Mouse (Mus musculus) neural tube, embryonic 14.5 days (tissue): Measurements from ENCODE around the gene Mcm2. TPM values are rescaled to one million over a fixed set of nuclear protein-coding genes. Genes with fewer than 3 reads are reported as not detected.
A peak's percentile ranks its signal among the peaks of the same experiment; 100 is the strongest.

ENCODE experiments used
- ATAC-seq: fragments of 200-750 bp; cut with Nextera tagmentation; 2 replicates; pipeline ENCODE4 v1.8.0; 2017; ENCODE audit warnings: low read depth, mild to moderate bottlenecking, moderate TSS enrichment, moderate library complexity
- H3K27ac ChIP-seq: fragments of 300-500 bp; sonication (generic); 2 replicates; pipeline ENCODE4 v1.5.1; 2014; ENCODE audit warnings: low read depth, mild to moderate bottlenecking, control low read depth, low read length, moderate library complexity, mixed read lengths
- H3K27me3 ChIP-seq: fragments of 300-500 bp; sonication (generic); 2 replicates; pipeline ENCODE4 v1.6.1; 2014; ENCODE audit warnings: low read length; ENCODE audit not compliant: control insufficient read depth, insufficient read depth
- H3K36me3 ChIP-seq: fragments of 300-500 bp; sonication (generic); 2 replicates; pipeline ENCODE4 v1.6.1; 2014; ENCODE audit warnings: low read length, mixed read lengths; ENCODE audit not compliant: control insufficient read depth, insufficient read depth
- H3K4me1 ChIP-seq: fragments of 300-500 bp; sonication (generic); 2 replicates; pipeline ENCODE4 v1.6.1; 2014; ENCODE audit warnings: low read length; ENCODE audit not compliant: control insufficient read depth, insufficient read depth
- H3K4me2 ChIP-seq: fragments of 300-500 bp; sonication (generic); 2 replicates; pipeline ENCODE4 v1.6.1; 2014; ENCODE audit warnings: mild to moderate bottlenecking, low read depth, low read length, control low read depth
- H3K4me3 ChIP-seq: fragments of 300-500 bp; sonication (generic); 2 replicates; pipeline ENCODE4 v1.5.1; 2014; ENCODE audit warnings: low read depth, low read length, control low read depth, mixed read lengths
- H3K9ac ChIP-seq: fragments of 300-500 bp; sonication (generic); replicated peaks from 2 replicates; pipeline ENCODE4 v1.6.1; 2014; ENCODE audit warnings: low read depth, mild to moderate bottlenecking, control low read depth, low read length, mixed read lengths
- H3K9me3 ChIP-seq: fragments of 300-500 bp; sonication (generic); 2 replicates; pipeline ENCODE4 v1.6.1; 2016; ENCODE audit warnings: low read length; ENCODE audit not compliant: control insufficient read depth
- WGBS: fragments of 180-500 bp; shearing (Covaris S2); extraction: QIAGEN DNeasy Blood & Tissue Kit; methylation state at CpG from one replicate; pipeline ENCODE4 v1.1.7; 2014; 5-methylcytosine and 5-hydroxymethylcytosine counted together
- polyA plus RNA-seq: library from polyadenylated mRNA; unstranded; fragments of >200 nt; fragmentation: Nextera tagmentation; extraction: Ambion mirVana; gene quantifications from 2 replicates; pipeline ENCODE4 v1.2.1, GENCODE M21; 2014

Gene Mcm2
- polyA plus RNA-seq, 1 experiment from 2014 or later = 15.1 TPM

DNA sequence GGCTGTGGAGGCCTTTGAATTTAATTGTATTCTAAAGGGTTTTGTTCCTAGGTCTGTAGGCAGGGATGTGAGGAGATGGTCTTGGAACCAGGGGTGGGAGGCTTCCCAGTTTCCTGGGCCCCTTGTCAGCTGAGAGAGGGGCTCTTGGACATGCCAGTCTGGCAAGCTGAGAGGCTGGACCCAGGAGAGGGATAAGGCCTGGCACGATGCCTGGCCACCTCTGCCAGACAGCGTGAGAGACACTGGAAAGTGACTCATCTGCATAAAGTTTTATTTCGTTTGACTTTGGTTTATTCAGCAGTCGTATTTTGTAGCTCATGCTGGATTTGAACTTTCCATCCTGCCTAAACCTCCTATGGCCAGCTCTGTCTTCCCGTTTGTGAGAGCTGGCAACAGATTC is 30.0 kb upstream of the Mcm2 start:
- ATAC-seq = no peak
- 48% methylated on average over 5 of the region's 5 CpGs for WGBS

DNA sequence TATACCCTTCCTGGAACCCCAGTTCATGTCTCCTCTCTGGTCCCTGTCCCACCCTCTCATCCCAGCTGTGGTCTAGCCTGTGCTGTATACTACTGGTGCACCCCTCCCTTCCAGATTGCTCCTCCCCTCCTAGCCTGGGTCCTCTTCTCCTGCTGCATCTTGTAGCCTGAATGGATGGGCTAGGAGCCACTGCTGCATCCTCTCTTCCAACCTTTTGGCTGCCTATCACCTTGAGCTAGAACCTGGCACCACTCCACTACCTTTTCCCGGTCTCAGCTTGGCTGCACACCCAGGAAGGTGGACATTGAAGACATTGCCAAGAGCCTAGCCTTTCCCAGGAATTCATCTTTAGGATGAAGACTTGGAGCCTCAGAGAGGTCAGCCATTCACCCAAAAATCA is 29.4 kb upstream of the Mcm2 start:
- WGBS = 86% methylated on average over 1 of the region's 1 CpGs
- Histone ChIP-seq H3K27ac (no peak overlapping the region), H3K4me1 (peaks cover 27% of the 10 kb centered on the region), H3K27me3 (no peaks in the 10 kb centered on the region), H3K9me3 (no peaks in the 10 kb centered on the region), H3K4me2 (no peak overlapping the region), H3K9ac (no peak overlapping the region), H3K36me3 (no peaks in the 10 kb centered on the region), H3K4me3 (no peak overlapping the region)
- ATAC-seq = no peak

More for the DNA sequence above, 30.0 kb upstream of the Mcm2 start:
- no peaks in the 10 kb centered on the region for H3K9me3 ChIP-seq
- no peak overlapping the region for H3K9ac ChIP-seq
- H3K36me3 ChIP-seq = no peaks in the 10 kb centered on the region
- peaks cover 27% of the 10 kb centered on the region for H3K4me1 ChIP-seq
- H3K27me3 ChIP-seq = no peaks in the 10 kb centered on the region
- no peak overlapping the region for H3K4me2 ChIP-seq
- no peak overlapping the region for H3K27ac ChIP-seq
- no peak overlapping the region for H3K4me3 ChIP-seq

DNA sequence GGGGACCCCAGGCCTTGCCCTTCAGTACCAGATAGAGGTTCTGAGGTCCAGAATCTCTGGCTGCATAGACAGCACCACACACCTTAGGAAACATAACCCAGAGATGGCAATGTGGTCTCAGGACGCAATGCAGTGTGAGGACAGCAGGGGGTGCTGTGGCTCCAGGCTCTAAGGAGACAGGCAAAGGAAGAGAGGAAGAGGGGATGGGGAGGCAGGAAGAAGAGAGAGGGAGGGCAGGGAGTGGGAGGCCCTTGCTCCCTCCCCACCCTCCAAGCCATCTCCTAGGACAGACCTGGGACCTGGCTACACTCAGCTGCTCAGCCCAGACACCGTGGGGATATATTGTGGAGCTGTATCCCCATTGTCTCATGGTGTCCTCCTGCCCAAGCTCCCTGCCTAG is 29.0 kb upstream of the Mcm2 start:
- Histone ChIP-seq H3K4me2 (no peak overlapping the region), H3K4me3 (no peak overlapping the region), H3K4me1 (peaks cover 27% of the 10 kb centered on the region), H3K9ac (no peak overlapping the region), H3K27me3 (no peaks in the 10 kb centered on the region), H3K9me3 (no peaks in the 10 kb centered on the region), H3K36me3 (no peaks in the 10 kb centered on the region), H3K27ac (no peak overlapping the region)
- WGBS = 3% methylated on average over 2 of the region's 2 CpGs
- peak; percentile 36; the same call in 1 of the 2 replicates for ATAC-seq

DNA sequence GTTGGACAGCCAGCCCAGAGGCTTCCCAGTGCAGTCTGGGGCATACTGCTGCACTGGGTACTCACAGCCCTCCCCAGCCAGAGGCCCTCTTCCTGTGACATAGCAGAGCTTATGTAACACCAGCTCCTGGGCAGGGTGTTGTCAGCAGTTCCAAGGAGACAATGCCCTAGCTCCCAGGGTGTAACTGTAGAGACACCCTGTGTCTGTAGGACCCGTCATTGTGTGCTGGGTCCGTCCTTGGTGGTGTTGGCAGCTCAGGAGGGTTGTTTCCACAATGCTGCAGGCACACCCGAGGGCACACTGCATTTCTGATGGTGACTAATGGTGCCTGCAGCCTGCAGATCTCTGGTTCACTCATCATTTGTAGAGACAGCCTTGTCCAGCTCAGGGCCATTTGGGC is 28.3 kb upstream of the Mcm2 start:
- ATAC-seq = no peak
- WGBS = 28% methylated on average over 3 of the region's 3 CpGs
- H3K4me3 ChIP-seq = no peak overlapping the region
- no peaks in the 10 kb centered on the region for H3K36me3 ChIP-seq
- no peaks in the 10 kb centered on the region for H3K27me3 ChIP-seq
- no peak overlapping the region for H3K27ac ChIP-seq
- H3K9me3 ChIP-seq = no peaks in the 10 kb centered on the region
- H3K9ac ChIP-seq = no peak overlapping the region; the same call in 1 of the 2 replicates
- no peak overlapping the region for H3K4me2 ChIP-seq
- H3K4me1 ChIP-seq = peaks cover 27% of the 10 kb centered on the region

DNA sequence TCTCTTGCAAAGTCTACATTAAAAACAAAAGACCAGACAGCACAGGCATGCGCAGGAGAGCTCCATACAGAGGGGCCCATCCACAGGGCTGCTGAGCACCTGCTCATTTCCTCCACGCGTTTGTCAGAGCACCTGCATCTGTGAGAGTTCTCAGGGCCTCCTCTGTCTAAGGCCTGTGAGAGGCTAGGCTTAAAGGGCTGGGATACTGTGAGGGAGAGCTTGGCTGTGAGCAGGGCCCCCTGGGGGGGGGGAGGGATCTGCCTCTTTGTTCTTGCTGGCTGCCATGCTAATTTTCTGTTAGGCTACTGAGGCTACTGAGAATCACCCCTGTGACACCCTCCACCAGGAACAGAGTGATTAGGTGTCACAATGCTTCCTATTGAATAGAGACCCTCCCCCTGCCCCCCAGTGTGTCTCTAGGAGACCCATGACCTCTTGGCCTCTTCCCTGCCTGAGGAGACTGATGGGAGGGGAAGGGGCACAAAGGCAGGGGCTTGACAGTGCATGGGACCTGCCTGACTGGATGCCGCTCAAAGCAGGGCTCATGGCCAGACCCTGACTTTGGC is 27.1 kb upstream of the Mcm2 start:
- no peaks in the 10 kb centered on the region for H3K36me3 ChIP-seq
- peak overlapping the region; percentile 12; the same call in 1 of the 2 replicates for H3K4me2 ChIP-seq
- peak; percentile 52 for ATAC-seq
- peaks cover 27% of the 10 kb centered on the region for H3K4me1 ChIP-seq
- no peaks in the 10 kb centered on the region for H3K27me3 ChIP-seq
- 0 out of 2 replicates have a peak overlapping the region, but pooled peaks have one; percentile 16 for H3K9ac ChIP-seq
- H3K27ac ChIP-seq = peak overlapping the region; percentile 84
- no peaks in the 10 kb centered on the region for H3K9me3 ChIP-seq
- no peak overlapping the region for H3K4me3 ChIP-seq
- 10% methylated on average over 4 of the region's 4 CpGs for WGBS

DNA sequence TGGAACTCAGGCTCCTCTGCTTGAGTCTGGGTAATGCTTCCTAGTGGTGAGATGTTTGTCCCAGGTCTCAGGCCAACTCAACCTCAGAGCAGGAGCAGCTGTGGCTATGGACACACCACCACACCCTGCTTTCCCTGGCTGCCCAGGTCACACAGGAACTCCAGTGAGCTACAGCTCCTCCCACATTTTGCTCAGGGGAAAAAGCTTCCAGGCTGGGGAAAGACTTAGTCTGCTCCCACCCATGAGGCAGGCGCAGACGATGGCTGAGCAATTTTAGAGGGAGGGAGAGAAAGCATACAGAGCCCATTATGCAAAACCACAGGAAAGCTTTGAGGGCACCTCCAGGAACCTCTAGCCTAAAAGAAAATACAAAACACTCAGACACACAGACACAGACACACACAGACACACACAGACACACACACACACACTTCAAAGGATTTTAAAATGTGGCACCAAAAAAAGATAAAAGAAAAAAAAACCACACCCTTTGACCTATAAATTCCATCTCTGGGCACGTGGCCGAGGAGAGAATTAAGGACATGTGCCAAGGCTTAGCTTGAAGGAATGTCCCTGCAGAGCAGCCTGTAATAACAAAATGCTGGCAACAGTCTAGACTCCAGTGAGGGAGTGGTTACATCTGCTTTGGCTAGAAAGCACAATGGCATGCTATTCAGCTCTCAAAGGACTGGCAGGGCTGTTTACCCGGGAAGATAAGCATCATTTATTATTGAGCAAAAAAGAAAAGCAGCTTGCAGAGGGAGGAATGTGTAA is 26.1 kb upstream of the Mcm2 start:
- ATAC-seq = 0 out of 2 replicates have a peak, but pooled peaks have one; percentile 41
- peaks cover 19% of the 10 kb centered on the region for H3K4me1 ChIP-seq

DNA sequence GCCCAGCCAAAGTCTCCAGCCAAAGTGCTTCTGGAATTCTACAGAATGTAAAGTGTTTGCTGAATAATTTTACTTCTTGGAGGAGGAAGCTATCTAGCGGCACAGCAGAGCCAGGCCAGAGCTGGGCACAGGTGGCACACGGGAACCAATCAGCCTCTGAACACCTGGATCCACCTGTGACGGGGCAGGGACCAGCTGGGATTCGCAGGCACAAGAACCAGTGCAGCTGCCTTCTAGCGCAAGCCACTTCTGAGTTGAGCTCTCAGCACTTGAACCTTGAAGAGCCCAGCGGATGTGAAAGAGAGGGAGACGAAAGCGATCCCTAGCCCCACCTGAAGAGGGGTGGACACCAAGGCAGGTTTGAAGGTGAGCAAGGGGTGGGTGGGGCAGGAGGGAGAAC is 20.2 kb upstream of the Mcm2 start:
- ATAC-seq = no peak
- Histone ChIP-seq H3K36me3 (no peaks in the 10 kb centered on the region), H3K9me3 (no peaks in the 10 kb centered on the region), H3K4me1 (no peaks in the 10 kb centered on the region; the same call in 1 of the 2 replicates), H3K27ac (no peak overlapping the region), H3K9ac (no peak overlapping the region), H3K27me3 (no peaks in the 10 kb centered on the region), H3K4me3 (no peak overlapping the region), H3K4me2 (no peak overlapping the region)
- WGBS = 85% methylated on average over 8 of the region's 8 CpGs

More for the DNA sequence above, 26.1 kb upstream of the Mcm2 start:
- 4% methylated on average over 5 of the region's 5 CpGs for WGBS
- Histone ChIP-seq H3K9ac (no peak overlapping the region), H3K4me3 (no peak overlapping the region), H3K36me3 (no peaks in the 10 kb centered on the region), H3K27me3 (no peaks in the 10 kb centered on the region), H3K27ac (peak overlapping the region; percentile 84), H3K9me3 (no peaks in the 10 kb centered on the region), H3K4me2 (no peak overlapping the region)

DNA sequence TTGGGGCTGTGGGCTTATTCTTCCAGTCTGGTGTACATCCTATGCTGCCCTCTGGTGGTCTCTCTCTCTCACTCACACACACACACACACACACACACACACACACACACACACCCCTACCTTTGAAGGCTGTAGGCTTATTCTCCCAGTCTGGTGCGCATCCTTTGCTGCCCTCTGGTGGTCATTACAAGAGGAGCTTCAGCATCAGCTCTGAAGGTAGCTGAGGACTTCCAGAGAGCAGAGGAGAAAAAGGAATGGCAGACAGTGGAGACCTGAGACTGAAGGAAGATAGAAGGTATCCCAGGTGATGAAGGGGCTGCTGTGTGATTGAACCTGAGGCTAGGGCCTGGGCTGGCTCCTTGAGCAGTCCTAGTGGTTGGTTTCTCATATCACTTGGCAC is 17.6 kb upstream of the Mcm2 start:
- H3K27ac ChIP-seq = no peak overlapping the region
- no peaks in the 10 kb centered on the region for H3K4me1 ChIP-seq
- no peak for ATAC-seq
- 0 out of 2 replicates have a peak, but pooled peaks cover 5% of the 10 kb centered on the region for H3K36me3 ChIP-seq
- H3K9me3 ChIP-seq = no peaks in the 10 kb centered on the region
- no peak overlapping the region for H3K4me2 ChIP-seq
- H3K9ac ChIP-seq = no peak overlapping the region
- no peak overlapping the region for H3K4me3 ChIP-seq
- 52% methylated on average over 1 of the region's 1 CpGs for WGBS
- no peaks in the 10 kb centered on the region for H3K27me3 ChIP-seq

DNA sequence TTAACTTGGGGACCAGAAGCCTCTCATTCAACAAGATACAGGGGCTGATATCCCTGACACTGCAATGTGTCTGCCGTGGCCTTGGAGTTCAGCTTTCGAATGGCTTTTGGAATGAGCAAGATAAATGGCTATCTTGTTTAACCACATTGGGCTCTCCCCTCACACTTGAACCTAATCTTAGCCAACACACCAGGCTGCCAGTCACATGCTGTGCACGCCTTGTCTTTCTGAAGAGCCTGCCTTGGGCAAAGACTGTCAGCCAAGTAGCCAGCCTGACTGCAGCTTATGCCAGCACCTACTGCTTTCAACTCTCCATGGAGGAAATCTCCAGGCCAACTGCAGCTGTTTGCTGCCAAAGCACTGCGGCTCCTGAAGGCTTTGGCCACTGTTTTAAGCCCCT is 16.9 kb upstream of the Mcm2 start:
- no peaks in the 10 kb centered on the region for H3K27me3 ChIP-seq
- no peak overlapping the region for H3K4me2 ChIP-seq
- 0 out of 2 replicates have a peak, but pooled peaks cover 5% of the 10 kb centered on the region for H3K36me3 ChIP-seq
- no peaks in the 10 kb centered on the region for H3K9me3 ChIP-seq
- no peak overlapping the region for H3K9ac ChIP-seq
- no peaks in the 10 kb centered on the region for H3K4me1 ChIP-seq
- no peak overlapping the region for H3K4me3 ChIP-seq
- H3K27ac ChIP-seq = no peak overlapping the region
- WGBS = 79% methylated on average over 4 of the region's 4 CpGs
- ATAC-seq = no peak
